Mouse (Mus musculus) right cerebral cortex, adult 18-20 months (tissue): ENCODE measurements around the gene Sppl2b.

Source experiments
- DNase-seq: peaks from one replicate; pipeline ENCODE4 v3.0.0; 2022; ENCODE audit warnings: mixed read lengths

The Sppl2b gene

DNA sequence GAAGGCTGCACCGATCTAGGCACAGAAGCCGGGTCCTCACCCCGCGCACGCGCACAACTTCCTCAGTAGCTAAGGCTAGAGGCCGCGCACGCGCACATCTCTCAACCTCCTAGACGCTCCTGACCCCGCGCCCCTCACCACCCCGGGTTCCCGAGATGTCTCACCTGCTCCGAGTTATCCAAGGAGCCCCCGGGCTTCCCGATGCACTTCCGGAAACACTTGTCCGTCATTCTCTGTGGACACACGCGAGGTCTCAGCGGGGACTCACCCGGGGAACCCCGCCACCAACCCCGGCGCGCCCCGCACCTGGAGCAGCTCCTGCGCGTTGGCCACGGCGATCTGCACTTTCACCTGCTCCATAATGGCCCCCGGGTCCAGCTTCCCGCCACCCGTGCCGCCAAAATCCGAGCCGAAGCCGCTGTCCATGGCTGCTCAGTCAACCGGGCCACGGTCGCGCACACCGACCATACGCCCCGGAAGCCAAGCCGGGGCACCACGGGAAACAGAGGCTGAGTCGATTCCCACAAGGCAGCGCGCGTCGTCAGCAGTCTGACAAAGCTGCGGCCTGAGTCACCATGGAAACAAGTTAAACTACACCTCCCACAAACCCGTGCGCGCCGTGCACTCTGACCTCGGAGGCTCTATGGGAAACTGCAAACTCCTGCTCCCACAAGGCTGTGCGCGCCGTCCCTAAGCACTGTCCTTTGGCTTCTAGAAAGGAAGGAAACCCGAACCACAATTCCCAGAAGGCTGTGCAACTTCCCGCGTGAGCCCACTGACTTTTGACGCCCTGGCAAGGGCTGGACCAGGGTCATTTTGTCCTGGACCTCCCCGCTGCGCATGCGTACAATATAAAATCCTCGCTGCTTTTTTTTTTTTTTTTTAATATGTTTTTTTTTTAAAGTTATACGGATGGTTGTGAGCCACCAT lies 45.5 kb downstream of the Sppl2b start, which contains the start of gene Timm13:
TSS of gene Timm13 (minus strand) at position 652 of the 930 bp plus-strand sequence.
- DNase-seq, result peak; percentile 100

DNA sequence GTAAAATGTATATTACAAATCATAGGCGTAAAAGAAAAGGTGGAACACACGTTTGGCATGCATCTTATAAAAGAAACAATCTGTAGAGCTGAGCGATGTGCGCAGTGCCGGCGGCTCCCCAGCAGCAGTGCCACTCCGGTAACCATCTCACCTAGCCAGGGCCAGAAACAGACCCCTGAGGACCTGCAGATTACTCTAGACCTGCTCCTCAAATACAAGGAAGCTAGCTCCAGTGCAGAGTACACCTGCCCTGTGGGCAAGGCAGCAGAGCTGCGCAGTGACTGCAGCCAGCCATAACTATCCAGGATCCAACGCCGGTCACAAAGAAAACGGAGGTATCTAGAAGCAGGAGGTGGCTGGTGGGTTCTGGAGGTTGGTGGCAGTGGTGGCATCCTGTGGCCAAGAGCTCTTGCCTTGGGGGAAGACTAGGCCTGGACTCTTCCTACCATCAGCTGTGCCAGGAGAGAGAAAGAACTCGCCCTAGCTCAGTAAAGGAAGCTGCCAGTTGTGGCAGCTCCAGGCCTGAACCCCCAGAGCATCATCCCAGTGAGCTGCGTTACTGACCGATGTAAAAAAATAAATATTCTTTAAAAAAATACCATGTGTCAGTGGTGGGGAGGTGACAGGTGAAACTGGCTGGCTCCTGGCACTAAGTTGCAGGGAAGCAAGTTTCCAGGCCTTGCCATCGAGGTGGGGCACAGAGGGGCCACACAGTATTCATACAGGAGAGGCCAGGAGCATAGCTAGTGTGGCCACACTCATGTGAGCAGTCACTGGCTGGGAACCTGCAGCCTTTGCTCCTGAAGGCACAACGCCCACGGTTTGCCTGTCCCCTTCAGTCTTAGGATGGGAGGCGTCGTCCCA lies 46.6 kb downstream of the Sppl2b start:
- DNase-seq, result no peak

DNA sequence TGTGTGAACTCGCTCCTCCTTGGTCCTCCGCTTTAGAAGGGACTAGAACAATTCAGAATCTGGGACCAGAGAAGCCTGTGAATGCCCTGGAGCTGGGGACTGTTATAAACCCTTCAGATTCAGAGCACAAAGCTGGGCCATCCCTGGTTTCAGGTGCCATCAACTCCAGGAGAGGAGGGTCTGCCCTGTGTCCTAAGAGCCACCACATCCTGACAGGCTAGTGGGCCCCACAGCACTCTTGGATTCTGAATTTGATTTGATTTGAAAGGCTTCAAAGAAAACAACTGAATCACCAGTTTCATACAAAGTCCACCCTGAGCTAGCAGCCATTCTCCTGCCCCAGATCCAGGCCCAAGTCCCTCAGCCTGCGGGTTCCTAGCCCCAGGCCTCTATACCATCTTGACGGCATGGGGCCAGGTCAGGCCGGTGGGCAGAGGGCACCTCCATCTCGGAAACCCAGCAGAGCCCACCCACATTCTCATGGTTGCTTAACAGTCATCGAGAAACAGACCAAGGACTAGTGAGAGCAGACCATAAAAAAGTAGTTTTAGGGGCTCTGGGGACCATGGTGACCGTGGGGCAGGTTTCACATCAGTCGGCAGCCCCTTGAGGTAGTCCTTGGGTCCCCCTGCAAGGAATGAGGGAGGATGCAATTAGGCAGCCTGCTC lies 47.3 kb downstream of the Sppl2b start:
- DNase-seq, result no peak

DNA sequence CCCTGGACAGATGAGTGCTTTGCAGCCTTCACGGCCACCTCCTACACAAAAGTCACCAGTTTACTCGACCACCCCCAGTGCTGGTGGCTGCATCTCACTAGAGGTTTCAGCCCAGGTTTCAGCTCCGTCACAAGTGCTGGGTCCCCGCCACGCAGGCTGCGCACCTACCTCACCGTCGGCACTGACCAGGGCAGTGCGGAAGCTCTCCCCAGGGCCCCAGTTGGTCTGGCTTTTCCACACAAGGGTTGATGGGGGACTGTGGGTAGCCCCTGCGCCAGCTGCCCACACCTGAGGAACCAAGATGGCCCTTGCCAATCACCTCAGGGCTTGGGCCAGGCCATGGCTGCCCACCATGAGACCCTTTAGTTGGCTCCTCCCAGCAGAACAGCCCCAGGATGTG lies 48.2 kb downstream of the Sppl2b start:
- DNase-seq, result no peak

DNA sequence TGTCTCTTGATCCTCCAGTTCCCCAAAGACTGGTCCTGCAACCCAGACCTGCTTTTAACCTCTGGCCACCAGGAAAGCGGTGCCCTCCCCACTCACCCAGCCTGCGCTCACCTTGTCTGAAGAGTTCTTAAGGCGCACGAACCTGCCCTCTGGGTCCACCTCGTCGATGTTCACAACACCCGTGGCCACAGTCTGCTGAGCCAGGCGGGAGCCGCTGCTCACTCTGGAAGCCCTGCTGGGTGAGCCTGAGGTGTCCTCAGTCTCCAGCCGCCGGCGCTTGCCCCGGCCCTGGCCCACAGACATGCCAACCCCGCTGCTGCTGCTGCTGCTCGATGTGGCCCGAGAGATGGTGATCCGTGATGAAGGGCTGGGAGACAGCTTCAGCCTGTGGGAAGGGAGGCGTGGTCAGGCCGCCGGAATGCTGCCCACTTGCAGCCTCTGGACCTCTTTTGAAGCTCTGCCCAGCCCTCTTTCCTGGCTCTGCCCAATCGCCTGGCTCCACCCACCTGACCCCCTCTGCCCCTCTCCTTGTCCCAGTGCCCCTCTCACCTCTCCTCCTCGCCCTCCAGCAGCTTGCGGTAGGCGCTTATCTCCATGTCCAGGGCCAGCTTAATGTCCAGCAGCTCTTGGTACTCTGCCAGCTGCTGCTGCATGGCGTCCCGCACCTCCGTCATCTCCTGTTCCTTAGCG lies 49.1 kb downstream of the Sppl2b start:
- DNase-seq, result no peak

DNA sequence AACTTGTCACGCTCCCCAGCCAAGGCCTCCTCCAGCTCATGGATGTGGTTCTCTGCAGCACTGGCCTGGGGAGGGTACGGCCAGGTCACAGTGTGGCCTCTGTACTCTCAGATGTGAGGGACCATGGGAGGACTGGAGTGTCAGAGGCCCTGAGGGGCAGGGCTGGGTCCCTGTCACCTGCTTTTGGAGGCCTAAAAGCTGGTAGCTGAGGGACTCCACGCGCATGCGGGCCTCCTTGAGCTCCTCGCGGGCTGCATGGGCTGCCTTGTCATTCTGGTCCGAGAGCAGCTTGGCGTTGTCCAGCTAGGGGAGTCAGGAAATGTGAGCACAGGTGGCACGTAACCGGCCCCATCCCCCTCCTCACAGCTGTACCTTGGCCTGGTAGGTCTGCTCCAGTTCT lies 49.6 kb downstream of the Sppl2b start:
- DNase-seq, result no peak

DNA sequence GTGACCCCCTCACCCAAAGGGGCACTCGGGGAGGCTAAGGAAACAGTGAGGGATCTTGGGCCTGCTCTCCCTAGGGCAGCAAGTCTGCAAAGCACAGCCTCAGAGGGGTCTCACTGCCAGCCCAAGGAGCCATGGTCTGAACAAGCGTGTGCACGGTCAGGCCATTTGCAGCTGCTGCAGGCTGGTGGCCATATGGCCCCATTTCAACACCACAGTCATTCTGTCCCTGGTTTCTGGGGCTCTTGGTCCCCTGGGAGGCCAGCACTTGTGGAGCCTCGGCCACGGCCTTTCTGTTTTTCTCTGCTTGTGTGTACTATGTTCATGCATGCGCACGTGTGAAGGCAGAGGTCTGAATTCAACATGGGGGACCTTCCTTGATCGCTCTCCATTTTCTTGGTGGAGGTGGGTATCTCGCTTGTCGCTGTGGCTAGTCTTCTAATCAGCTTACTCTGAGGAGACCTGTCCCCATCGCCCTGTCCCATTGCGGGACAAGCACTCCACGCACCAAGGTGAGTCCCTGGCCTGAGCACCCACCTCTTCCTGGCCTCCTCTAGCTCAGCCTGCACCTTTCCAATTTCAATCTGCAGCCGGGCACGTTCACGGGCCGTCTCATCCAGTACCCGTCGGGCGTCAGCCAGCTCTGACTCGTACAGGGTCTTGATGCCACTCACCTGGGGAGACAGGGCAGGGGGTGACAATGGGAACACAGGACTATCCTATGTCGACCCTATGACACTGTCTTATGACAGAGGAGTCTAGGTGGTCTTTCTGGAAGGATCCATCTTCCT lies 54.5 kb downstream of the Sppl2b start:
- DNase-seq, result no peak

DNA sequence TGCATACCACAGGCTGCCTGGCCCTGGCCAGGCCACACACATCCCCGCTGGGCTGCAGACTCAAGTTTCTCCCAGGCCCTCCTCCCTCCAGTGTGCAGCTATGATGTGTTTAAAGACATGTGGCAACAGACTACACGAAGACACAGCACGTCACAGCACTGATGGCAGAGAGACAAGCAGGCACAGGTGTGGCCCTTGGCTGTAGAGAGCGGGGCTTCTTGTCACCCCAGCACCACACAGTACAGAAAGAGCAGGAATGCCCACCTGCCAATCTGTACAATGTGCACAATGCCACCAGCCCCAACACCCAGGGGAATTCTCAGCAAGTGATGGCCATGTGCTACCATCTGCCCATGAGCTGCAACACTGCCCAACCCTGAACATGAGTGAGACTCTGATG lies 56.3 kb downstream of the Sppl2b start:
- DNase-seq, result no peak

DNA sequence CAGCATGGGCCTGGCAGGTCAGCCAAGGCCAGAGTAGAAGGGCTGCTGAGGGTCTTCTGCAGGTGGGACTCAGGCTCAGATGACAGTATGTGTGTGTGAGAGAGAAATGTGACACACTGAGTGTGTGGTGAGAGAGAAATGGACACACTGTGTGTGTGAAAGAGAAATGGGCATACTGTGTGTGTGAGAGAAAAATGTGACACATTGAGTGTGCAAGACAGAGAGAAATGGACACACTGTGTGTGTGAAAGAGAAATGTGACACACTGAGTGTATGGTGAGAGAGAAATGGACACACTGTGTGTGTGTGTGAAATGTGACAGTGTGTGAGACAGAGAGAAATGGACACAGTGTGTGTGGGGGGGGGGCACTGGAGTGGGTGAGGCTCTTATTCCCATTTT lies 56.8 kb downstream of the Sppl2b start:
- no peak for DNase-seq

DNA sequence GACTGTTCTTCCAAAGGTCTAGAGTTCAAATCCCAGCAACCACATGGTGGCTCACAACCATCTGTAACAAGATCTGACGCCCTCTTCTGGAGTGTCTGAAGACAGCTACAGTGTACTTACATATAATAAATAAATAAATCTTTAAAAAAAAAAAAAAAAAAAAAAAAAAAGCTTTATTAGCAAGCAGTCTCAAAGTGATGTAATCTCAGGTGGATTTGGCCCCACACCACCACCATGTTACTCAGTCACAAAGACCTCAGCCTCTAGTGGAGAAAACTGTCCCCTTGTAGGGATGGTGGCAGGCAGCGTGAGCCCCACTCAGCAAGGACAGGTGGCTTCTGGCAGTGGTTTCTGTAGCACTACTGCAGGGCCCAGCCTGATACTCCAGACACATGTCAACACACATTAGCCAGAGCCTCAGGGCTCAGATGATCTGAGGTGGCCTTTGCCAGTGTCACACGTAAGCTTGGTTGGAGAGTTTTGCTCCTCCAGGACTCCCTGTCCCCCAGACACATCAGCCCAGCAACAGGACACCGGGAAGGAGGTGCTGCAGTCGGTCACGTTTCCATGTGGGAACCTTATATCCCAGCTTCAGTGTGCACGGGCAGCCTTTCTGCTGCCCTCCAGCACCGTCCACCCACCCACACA lies 58.4 kb downstream of the Sppl2b start:
- DNase-seq, result no peak

DNA sequence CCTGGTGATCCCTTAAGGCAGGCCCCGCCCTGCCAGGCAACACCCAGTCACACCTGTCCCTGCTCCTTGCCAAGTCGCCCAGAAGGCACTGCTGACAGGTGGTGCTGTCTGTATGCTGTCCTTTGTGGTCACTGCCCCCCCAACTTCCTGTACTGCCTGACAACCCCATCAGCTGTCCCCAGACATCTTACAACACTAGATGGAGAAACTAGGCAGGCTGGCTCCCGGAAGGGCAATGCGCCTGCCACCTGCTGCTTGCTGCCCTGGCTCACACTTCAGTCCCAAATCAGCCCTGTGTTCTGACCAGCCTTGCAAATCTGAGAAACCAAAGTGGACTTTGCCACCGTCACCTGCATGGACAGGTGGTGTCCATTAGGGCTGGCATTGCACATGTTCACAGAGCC lies 59.2 kb downstream of the Sppl2b start:
- DNase-seq, result no peak

DNA sequence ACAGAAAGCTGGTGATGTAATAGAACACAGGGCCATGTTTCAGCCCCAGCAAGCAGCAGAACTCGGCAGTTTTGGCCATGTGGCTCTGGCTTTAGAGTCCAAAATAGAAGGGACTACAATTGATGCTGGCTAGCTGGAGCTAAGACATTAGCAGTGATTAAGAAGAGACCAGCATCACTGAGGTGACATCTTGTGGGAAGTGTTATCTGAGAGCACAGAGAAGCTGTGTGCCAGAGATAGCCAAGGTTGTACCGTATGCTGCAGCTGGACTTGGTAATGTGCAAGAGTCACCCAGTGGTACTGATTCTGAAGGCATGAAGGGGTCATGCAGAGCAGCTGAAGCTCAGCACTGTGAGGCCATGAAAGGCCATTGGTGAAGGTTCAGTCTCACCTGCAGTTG lies 60.2 kb downstream of the Sppl2b start:
- DNase-seq, result no peak

DNA sequence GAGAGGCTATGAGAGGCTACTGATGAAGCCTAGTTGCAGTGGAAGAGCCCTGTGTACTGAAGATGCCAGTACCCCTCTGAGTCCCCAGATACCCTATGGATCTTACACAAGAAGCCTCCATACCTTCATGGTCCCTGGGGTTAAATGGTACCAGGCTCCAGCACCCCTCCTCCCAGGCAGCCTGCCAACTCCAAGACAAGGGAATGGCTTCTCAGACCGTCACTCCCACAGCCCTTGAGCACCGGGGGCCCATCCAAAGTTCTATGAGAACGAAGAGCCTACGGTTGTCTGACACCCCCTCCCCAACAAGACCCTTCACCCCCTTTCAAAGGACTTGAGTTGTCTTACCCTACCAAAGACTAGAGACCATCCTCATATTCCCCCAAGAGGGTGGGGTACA lies 60.7 kb downstream of the Sppl2b start:
- no peak for DNase-seq

DNA sequence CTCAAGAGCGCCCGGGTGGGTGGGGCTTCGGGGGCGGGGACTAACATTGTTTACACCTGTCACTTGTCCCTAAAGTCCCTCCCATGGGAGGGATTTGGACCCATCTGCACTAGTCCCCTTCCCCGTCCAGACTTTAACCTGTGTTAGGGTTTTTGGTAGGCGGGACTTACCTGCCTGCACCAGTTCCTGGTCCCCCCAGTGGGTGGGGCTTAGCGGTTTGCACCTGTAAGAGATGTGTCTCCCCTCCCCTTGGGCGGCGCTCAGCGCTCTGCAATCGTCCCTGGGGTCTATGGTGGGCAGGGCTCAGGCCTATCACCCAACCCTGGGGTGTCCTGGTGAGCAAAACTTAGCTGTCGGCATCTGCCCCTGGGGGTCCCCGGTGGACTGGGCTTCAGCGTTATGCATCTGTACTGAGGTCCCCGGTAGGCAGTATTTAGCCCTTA lies 62.3 kb downstream of the Sppl2b start:
- DNase-seq, result no peak

DNA sequence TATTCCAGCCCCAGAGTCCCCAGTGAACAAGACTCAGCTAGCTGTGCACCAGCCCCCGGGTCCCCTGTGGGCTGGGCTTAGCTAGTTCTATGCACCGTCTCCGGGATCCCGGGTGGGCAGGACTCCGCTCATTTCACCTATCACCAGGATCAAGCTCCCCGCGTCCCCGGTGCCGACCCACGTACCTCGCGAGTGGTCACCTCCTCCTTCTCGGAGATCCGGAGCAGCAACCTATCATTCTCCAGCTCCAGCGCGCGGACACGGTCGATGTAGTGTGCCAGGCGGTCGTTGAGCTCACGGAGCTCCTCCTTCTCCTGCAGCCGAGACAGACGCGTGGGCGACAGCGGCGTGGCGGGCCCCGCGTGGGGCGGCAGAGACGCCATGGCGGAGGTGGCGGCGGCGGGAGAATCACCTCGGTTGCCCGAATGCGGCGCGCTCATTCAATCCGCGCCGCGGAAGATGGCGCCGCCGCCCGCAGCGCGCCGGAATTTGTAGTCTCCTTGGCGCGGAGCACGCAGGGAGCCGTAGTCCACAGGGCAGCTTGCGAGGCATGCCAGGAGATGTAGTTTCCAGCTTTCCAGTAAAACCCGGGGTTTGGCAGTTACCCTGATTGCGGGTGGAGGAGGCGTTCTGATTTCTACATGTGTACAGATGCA lies 62.8 kb downstream of the Sppl2b start, which contains the start of gene Lmnb2:
TSS of gene Lmnb2 (minus strand) at position 467 of the 656 bp plus-strand sequence.
- DNase-seq, result peak; percentile 89
